Mouse (Mus musculus) effector memory CD4-positive, alpha-beta T cell, adult 5 months (primary cell): ENCODE results near the gene Hrg. TPM values are rescaled to one million over a fixed set of nuclear protein-coding genes. Genes with fewer than 3 reads are reported as not detected.

Source experiments
- polyA plus RNA-seq: library from polyadenylated mRNA; unstranded; fragments of 100-300 nt; shearing (Covaris generic); gene quantifications from one replicate; pipeline ENCODE4 v1.2.1, GENCODE M21; 2017

Hrg gene
- polyA plus RNA-seq = not detected

GRCm38 (mm10) chr16:22950840-22951395 lies at the start of gene Hrg:
Gene Hrg, plus strand, starts transcription at chr16:22951072.

GRCm38 (mm10) chr16:22918034-22918433 lies 32.8 kb upstream of the Hrg start, which contains the start of gene Fetub:
Gene Fetub, plus strand, starts transcription at chr16:22918334.

Other genes with a start within 250 kb of the Hrg start
- gene Crygs, start 139.5 kb upstream of the Hrg start, polyA plus RNA-seq = not detected
- gene Tbccd1, start 93.4 kb upstream of the Hrg start, polyA plus RNA-seq = 10.4 TPM
- gene Dnajb11, start 93.2 kb upstream of the Hrg start, polyA plus RNA-seq = 72.5 TPM
- gene Ahsg, start 59.8 kb upstream of the Hrg start, polyA plus RNA-seq = not detected
- not detected for gene Fetub, start 32.7 kb upstream of the Hrg start, polyA plus RNA-seq
- not detected for gene Kng2, start 78.4 kb downstream of the Hrg start, polyA plus RNA-seq
- gene Kng1, start 106.8 kb downstream of the Hrg start, polyA plus RNA-seq = not detected
- gene Eif4a2, start 156.4 kb downstream of the Hrg start, polyA plus RNA-seq = 432 TPM
- 15.6 TPM for gene Rfc4, start 176.7 kb downstream of the Hrg start, polyA plus RNA-seq
- gene Adipoq, start 195.5 kb downstream of the Hrg start, polyA plus RNA-seq = not detected